Mouse (Mus musculus): ENCODE results near the gene Capn12. TPM values are rescaled to one million over a fixed set of nuclear protein-coding genes. Genes with fewer than 3 reads are reported as not detected.
"Not testable (repeated sequence)": the region's sequence is repeated elsewhere in the genome, so short reads cannot be mapped to it uniquely, and the experiment has no call there.

Gene Capn12
- polyA plus RNA-seq, 1 experiment from 2014 or later: 0.57 TPM

DNA sequence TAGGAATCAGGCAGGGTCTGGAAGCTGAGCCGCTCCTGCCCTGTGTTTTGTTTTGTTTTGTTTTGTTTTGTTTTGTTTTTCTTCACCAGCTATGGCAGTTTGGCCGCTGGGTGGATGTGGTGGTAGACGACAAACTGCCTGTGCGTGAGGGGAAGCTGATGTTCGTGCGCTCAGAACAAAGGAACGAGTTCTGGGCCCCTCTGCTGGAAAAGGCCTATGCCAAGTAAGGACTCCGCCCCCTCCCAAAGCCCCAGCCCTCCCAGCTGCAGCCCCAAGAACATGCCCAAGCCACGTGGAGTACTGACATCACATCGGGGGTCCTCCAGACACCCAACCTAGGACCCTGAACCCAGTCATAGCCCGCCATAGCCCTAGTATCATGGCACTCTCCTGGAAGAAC lies 1.8 kb downstream of the Capn12 start:
- Histone ChIP-seq H3K27ac (no peak overlapping the region), H3K9ac (no peak overlapping the region), H3K4me1 (peaks cover 4% of the 10 kb centered on the region; the same call in 1 of the 2 replicates), H3K4me2 (replicated peaks) (no peak overlapping the region), H3K9me3 (no peaks in the 10 kb centered on the region), H3K27me3 (replicated peaks) (peaks cover 10% of the 10 kb centered on the region), H3K4me3 (no peak overlapping the region), H3K36me3 (no peaks in the 10 kb centered on the region)
- ATAC-seq (ENCODE audit: low FRiP score, low read depth): no peak
- 82% methylated on average over 11 of the region's 11 CpGs for WGBS

GRCm38 (mm10) chr7:28883704-28884103 lies 2.5 kb downstream of the Capn12 start:
- H3K9ac ChIP-seq; H3K4me2 ChIP-seq (replicated peaks); H3K9me3 ChIP-seq; H3K27ac ChIP-seq; H3K4me3 ChIP-seq; ATAC-seq (ENCODE audit: low FRiP score, low read depth); H3K36me3 ChIP-seq: not testable (repeated sequence)
- peaks cover 17% of the 10 kb centered on the region for H3K27me3 ChIP-seq (replicated peaks)
- H3K4me1 ChIP-seq: peaks cover 10% of the 10 kb centered on the region
- WGBS: 77% methylated on average over 4 of the region's 4 CpGs

DNA sequence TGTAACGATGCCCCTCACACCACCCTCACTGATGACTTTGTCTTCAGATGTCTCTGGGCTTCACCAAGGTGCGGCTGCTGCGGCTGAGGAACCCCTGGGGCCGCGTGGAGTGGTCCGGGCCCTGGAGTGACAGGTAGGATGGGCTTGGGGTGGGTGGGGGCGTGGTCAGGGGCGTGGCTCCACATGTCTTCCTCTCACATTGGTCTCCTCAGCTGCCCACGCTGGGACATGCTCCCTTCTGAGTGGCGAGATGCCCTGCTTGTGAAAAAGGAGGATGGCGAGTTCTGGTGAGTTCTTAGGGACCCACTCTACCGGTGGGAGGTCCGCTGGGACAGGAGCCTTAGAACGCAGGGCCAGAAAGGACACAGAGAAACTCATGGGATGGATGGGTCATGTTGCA lies 5.3 kb downstream of the Capn12 start:
- peaks cover 37% of the 10 kb centered on the region for H3K27me3 ChIP-seq (replicated peaks)
- H3K4me1 ChIP-seq: peaks cover 12% of the 10 kb centered on the region
- H3K9me3 ChIP-seq: no peaks in the 10 kb centered on the region
- H3K9ac ChIP-seq: no peak overlapping the region
- no peak overlapping the region for H3K4me3 ChIP-seq
- peaks cover 8% of the 10 kb centered on the region; the same call in 1 of the 2 replicates for H3K36me3 ChIP-seq
- 22% methylated on average over 14 of the region's 14 CpGs for WGBS
- no peak overlapping the region for H3K4me2 ChIP-seq (replicated peaks)
- H3K27ac ChIP-seq: no peak overlapping the region
- ATAC-seq (ENCODE audit: low FRiP score, low read depth): no peak

- H3K4me1 ChIP-seq: peaks cover 10% of the 10 kb centered on the region
- H3K27me3 ChIP-seq (replicated peaks): peaks cover 37% of the 10 kb centered on the region
- peak overlapping the region; percentile 63 for H3K4me2 ChIP-seq (replicated peaks)
- no peak overlapping the region for H3K27ac ChIP-seq
- H3K9ac ChIP-seq: peak overlapping the region; percentile 56
- no peaks in the 10 kb centered on the region for H3K9me3 ChIP-seq
- peak overlapping the region; percentile 29 for H3K4me3 ChIP-seq
- peak; percentile 17; the same call in 1 of the 2 replicates for ATAC-seq (ENCODE audit: low FRiP score, low read depth)
- 2% methylated on average over 27 of the region's 27 CpGs for WGBS
- H3K36me3 ChIP-seq: peaks cover 28% of the 10 kb centered on the region
Observed at GRCm38 (mm10) chr7:28888701-28889161, 7.5 kb downstream of the Capn12 start.

DNA sequence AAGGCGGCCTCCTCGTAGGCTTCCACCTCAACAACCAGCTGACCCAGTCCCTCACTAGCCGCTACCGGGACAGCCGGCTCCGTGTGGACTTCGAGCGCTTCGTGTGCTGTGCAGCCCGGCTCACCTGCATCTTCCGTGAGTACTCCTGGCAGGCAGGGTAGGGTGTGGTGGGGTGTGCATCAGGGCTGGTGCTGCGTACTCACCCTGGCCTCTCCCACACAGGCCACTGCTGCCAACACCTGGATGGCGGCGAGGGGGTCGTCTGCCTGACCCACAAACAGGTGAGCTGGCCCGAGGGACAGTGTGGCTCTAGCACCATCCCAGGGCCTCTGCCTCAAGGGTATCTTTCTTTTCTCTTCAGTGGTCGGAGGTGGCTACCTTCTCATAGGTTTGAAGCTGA lies 11.4 kb downstream of the Capn12 start:
- peak; percentile 21; the same call in 1 of the 2 replicates for ATAC-seq (ENCODE audit: low FRiP score, low read depth)
- peaks cover 66% of the 10 kb centered on the region for H3K36me3 ChIP-seq
- H3K9me3 ChIP-seq: no peaks in the 10 kb centered on the region
- peaks cover 10% of the 10 kb centered on the region for H3K4me1 ChIP-seq
- peaks cover 31% of the 10 kb centered on the region for H3K27me3 ChIP-seq (replicated peaks)
- H3K4me2 ChIP-seq (replicated peaks): no peak overlapping the region
- H3K4me3 ChIP-seq: no peak overlapping the region
- WGBS: 98% methylated on average over 17 of the region's 17 CpGs
- no peak overlapping the region for H3K9ac ChIP-seq
- H3K27ac ChIP-seq: no peak overlapping the region

DNA sequence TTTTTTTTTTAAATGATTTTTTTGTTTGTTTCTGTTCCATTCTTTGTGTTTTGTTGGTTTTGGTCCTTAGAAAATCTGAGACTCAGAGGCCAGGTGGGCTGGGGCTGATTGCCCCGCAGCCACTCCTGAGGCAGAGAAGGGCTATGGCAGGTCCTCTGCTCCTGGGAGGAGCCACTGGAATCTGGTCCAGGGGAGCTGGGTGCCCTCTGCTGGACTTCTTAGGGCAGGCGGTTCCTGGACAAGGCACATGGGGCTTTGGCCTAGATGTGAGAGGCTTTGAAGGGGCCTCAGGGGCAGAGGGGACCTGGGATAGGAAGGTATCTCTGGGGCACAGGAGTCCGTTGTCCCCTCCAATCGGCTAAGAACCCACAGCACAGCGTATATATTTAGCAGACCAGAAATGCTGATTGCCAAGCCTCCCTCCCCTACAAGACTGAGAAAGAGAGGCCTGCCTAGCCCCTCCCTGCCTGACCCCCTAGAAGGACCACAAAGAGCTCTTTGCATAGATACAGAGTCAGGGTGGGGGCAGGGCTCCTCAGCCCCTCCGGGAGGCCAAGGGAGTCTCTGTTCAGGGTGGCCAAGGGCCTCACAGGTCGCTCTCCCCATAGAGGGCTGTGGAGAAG lies 12.5 kb downstream of the Capn12 start:
- peaks cover 78% of the 10 kb centered on the region for H3K36me3 ChIP-seq
- 60% methylated on average over 7 of the region's 7 CpGs for WGBS
- H3K4me1 ChIP-seq: peaks cover 4% of the 10 kb centered on the region
- no peak overlapping the region for H3K4me3 ChIP-seq
- no peak for ATAC-seq (ENCODE audit: low FRiP score, low read depth)
- H3K27me3 ChIP-seq (replicated peaks): peaks cover 20% of the 10 kb centered on the region
- H3K4me2 ChIP-seq (replicated peaks): no peak overlapping the region
- no peak overlapping the region for H3K9ac ChIP-seq
- no peak overlapping the region for H3K27ac ChIP-seq
- H3K9me3 ChIP-seq: no peaks in the 10 kb centered on the region

DNA sequence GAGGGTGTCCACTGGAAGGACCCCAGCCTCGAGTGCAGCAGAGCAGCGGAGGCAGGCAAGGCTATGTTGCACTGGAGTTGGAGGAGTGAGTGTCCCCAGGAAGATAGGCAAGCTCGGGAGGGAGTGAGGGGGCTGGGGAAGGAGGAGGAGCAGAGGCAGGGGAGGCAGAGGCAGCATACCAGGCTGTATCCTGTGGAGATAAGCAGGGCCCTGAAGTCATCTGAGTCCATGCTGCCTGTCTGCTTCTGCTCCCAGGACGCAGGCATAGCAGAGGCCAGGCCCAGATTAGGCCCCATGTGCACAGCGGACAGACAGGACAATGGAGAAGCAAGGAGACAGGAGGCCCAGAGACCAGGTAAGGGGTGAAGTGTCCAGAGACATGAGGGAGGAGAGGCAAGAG lies 13.7 kb downstream of the Capn12 start:
- no peak for ATAC-seq (ENCODE audit: low FRiP score, low read depth)
- peaks cover 89% of the 10 kb centered on the region for H3K36me3 ChIP-seq
- 67% methylated on average over 5 of the region's 5 CpGs for WGBS

DNA sequence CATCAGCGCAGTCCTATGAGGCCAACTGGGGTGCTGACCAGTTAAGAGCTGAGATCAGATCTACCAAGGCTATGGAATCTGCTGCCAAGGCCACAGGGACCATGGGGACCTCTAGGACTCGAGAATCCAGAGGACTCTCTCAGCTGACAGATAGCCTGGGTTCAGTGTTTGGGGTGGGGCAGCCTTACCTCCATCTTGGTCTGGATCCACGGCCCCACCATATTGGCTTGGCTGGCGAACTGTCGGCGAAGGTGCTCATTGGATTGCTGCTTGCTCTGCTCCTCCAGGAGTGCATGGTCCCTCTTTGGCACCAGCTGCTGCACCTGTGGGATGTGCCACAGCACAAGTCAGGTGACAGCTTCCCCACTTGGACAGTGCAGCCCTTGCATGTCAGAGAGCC lies 16.4 kb downstream of the Capn12 start:
- Histone ChIP-seq H3K4me3 (no peak overlapping the region), H3K27me3 (replicated peaks) (no peaks in the 10 kb centered on the region), H3K4me1 (no peaks in the 10 kb centered on the region), H3K4me2 (replicated peaks) (no peak overlapping the region), H3K27ac (no peak overlapping the region), H3K9me3 (no peaks in the 10 kb centered on the region), H3K36me3 (peaks cover 96% of the 10 kb centered on the region), H3K9ac (no peak overlapping the region)
- no peak for ATAC-seq (ENCODE audit: low FRiP score, low read depth)
- WGBS: 97% methylated on average over 6 of the region's 6 CpGs

More for the DNA sequence above, 13.7 kb downstream of the Capn12 start:
- Histone ChIP-seq H3K27me3 (replicated peaks) (peaks cover 8% of the 10 kb centered on the region), H3K4me1 (no peaks in the 10 kb centered on the region), H3K4me2 (replicated peaks) (no peak overlapping the region), H3K9me3 (no peaks in the 10 kb centered on the region), H3K9ac (no peak overlapping the region), H3K4me3 (no peak overlapping the region), H3K27ac (no peak overlapping the region)

- Histone ChIP-seq H3K36me3 (peaks cover 99% of the 10 kb centered on the region), H3K9me3 (no peaks in the 10 kb centered on the region), H3K4me3 (no peak overlapping the region), H3K4me2 (replicated peaks) (no peak overlapping the region), H3K27ac (no peak overlapping the region), H3K27me3 (replicated peaks) (no peaks in the 10 kb centered on the region), H3K4me1 (no peaks in the 10 kb centered on the region), H3K9ac (no peak overlapping the region)
- 89% methylated on average over 4 of the region's 4 CpGs for WGBS
- ATAC-seq (ENCODE audit: low FRiP score, low read depth): no peak
Observed at GRCm38 (mm10) chr7:28899972-28900371, 18.8 kb downstream of the Capn12 start.

DNA sequence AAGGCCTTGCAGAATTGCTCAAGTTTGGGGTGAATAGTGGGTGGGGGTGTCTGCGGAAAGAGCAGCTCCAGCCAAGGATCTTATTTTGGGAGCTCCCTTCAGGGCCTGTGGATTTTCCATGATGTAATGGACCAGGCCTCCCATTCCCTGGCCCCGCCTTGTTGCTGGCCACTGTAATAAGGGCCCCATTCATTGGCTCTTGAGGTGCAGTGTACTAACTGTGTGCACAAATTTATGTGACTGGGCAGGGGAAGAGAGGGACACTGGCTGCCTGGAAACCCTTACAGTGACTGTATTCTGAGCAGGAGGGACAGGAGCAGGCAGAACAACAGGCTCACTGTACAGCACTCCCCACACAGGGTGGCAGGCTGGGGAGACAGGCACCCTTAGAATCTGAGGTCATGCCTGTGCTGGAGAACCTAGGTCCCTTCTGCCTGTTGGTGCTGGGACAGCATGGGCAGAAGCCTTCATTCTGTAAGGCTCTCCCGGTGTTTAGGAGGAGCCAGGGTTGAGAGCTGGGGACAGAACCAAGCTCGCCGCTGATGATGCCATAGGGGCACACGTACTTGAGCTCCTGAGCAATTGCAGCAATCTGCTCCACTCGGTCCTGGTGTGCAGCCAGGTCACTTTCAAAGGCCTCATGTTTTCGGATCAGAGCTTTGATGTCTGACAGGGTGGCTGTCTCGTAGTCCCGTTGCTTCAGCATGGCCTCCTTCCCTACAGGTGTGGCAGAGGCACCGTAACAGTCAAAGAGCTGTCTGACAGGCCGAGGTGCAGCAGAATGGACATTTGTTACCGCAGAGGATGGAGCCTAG lies 20.3 kb downstream of the Capn12 start:
- no peaks in the 10 kb centered on the region for H3K4me1 ChIP-seq
- H3K4me2 ChIP-seq (replicated peaks): no peak overlapping the region
- peaks cover 99% of the 10 kb centered on the region for H3K36me3 ChIP-seq
- H3K4me3 ChIP-seq: no peak overlapping the region
- no peak for ATAC-seq (ENCODE audit: low FRiP score, low read depth)
- H3K27ac ChIP-seq: no peak overlapping the region; the same call in 1 of the 2 replicates
- 93% methylated on average over 13 of the region's 13 CpGs for WGBS
- H3K27me3 ChIP-seq (replicated peaks): no peaks in the 10 kb centered on the region
- no peak overlapping the region for H3K9ac ChIP-seq
- H3K9me3 ChIP-seq: no peaks in the 10 kb centered on the region

GRCm38 (mm10) chr7:28902180-28902579 lies 21.0 kb downstream of the Capn12 start:
- peaks cover 99% of the 10 kb centered on the region for H3K36me3 ChIP-seq
- ATAC-seq (ENCODE audit: low FRiP score, low read depth): no peak
- WGBS: 93% methylated on average over 6 of the region's 6 CpGs

DNA sequence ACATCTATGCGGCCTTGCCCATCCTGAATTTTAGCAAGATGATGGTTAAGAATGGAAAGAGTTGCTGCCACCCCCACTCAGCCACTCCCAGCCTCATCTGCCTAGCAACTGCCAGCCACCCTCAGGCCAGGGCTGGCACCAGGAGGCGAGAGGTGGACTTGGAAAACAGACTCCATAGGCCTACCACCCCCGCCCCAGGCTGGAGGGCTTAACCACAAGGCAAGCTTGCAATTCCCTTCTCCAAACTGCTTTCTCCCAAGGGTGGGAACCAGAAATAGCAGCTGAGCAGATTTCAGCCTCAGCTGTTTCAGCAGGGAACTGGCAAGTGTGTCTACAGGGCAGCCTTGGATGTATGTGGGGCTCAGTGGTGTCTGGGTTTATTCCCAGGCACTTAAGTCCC lies 21.6 kb downstream of the Capn12 start:
- ATAC-seq (ENCODE audit: low FRiP score, low read depth): no peak
- no peaks in the 10 kb centered on the region for H3K4me1 ChIP-seq
- peaks cover 99% of the 10 kb centered on the region for H3K36me3 ChIP-seq
- H3K27ac ChIP-seq: no peak overlapping the region
- no peak overlapping the region for H3K4me2 ChIP-seq (replicated peaks)
- H3K27me3 ChIP-seq (replicated peaks): no peaks in the 10 kb centered on the region
- H3K9me3 ChIP-seq: no peaks in the 10 kb centered on the region
- H3K4me3 ChIP-seq: no peak overlapping the region
- no peak overlapping the region for H3K9ac ChIP-seq
- 92% methylated on average over 3 of the region's 3 CpGs for WGBS

More at GRCm38 (mm10) chr7:28902180-28902579, 21.0 kb downstream of the Capn12 start:
- Histone ChIP-seq H3K4me1 (no peaks in the 10 kb centered on the region), H3K27me3 (replicated peaks) (no peaks in the 10 kb centered on the region), H3K9ac (no peak overlapping the region), H3K4me2 (replicated peaks) (no peak overlapping the region), H3K4me3 (no peak overlapping the region), H3K9me3 (no peaks in the 10 kb centered on the region), H3K27ac (no peak overlapping the region)

All from neural tube, embryonic 12.5 days (tissue).